Mouse (Mus musculus) naive thymus-derived CD4-positive, alpha-beta T cell, adult 2 months (primary cell): ENCODE data around the gene Pmm2.
A peak's percentile ranks its signal among the peaks of the same experiment; 100 is the strongest.

Experiments
- DNase-seq: peaks from one replicate; pipeline ENCODE4 v3.0.0-alpha.2; 2011; ENCODE audit warnings: low read depth

Pmm2 gene

DNA sequence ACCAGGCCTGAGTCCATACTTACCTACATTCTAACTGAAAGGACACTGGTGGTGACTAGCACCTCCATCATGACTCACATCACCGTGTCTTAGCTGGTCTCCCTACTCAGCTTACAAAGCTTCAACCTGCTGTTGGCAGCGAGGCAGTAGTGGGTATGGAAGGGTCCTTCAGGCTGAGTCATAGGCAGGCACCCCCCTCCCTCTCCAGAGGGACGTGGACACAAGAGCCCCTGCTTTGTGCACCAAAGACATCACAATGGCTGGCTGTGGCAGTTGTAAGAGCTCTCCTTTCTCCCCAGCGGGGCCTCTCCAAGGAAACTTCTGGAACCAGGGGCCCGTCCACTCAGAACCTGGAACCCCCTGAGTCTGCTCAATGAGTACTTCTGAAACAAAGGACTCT lies 43.0 kb downstream of the Pmm2 start, which contains the start of gene Gm5767:
Gene Gm5767, plus strand, starts transcription at position 301 of the 400 bp plus-strand sequence.
- DNase-seq, result no peak

GRCm38 (mm10) chr16:8685087-8685486 lies 47.6 kb downstream of the Pmm2 start:
- no peak for DNase-seq

DNA sequence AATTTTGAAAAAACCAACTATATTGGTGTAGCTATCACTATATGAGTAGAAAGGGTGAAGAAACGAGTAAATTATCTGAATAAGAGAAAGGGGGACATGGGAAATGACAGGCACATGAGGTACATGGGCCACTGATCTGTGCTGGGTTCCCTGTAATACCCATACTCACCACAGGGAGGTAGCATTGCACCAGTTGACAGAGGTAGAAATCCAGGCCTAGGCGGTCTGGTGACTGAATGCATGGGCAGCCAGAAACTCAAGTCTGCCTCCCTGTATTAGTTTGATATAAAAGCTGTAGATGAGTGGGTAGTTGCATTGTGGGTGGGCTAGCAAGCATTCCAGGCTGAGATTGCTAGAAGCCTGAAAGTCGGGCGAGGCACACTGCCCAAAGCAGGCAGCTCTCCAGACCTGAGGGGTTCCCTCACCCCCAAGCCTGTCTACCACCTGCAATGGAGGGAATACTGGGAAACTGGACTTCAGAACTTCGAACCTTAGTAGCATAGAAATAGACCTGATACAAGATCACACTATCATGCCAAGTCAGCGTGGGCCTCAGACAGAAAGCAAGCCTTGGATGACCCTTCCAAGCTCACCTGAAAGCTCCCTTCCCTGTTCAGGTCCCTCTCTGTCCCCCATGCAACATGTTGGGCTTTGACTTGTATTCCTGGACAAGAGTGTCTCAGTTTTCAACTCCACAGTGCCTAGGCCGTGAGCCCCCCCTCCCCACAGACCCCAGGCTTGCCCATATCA lies 48.8 kb downstream of the Pmm2 start:
- peak; percentile 87 for DNase-seq

DNA sequence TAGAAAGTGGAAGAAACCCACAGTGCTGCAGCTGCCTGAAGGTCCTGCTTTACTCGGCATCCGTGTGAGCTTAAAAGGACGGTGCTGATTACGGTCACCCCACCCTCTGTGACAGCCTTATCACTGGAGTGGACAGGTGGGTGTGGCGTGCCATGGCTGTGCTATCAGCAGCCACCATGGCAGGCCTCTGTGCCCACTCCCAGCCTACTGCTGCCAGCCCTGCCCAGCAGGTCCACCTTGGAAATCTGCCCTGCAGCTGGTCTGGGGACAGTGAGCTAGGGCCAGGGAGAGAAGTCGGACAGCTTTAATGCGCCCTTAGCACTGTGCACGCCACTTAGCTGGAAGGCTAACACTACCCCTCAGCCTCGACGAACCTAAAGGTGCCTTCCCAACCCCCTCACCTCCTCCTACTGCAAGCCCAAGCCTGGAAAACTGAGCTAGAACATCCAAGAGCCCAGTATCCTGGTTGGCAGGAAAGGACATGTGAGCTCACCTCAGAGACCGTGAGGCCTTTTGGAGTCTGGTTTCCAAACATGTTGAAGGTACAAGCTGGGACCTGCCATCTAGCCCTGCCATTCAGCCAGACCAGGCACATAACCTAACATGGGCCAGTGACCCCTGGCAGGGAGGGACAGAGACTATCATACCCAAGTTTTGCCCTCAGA lies 49.5 kb downstream of the Pmm2 start:
- DNase-seq, result no peak

DNA sequence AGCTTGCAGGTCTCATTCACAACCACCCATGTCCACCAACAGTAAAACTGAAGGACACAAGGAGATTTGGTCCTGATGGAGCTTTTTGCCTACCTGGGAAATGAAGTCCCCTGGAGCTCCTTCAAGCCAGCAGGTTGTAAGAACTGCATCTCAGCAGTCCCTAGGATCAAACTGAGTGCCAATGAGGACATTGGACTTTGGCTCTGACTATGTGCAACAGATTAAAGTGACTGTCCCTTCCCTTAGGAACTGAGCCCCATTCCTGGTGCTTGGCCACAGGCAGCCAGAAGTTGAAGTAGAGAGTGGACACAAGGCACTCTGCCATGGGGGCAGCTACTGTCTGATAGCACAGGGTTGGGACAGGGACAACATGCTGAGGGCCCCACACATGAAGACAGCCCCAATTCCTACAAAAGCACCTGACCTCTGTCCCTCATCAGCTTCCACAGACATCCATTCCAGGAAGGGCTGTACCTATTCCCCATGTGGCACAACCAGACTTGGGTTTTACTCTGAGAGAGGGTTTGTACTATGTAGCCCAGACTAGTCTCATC lies 50.2 kb downstream of the Pmm2 start:
- no peak for DNase-seq

DNA sequence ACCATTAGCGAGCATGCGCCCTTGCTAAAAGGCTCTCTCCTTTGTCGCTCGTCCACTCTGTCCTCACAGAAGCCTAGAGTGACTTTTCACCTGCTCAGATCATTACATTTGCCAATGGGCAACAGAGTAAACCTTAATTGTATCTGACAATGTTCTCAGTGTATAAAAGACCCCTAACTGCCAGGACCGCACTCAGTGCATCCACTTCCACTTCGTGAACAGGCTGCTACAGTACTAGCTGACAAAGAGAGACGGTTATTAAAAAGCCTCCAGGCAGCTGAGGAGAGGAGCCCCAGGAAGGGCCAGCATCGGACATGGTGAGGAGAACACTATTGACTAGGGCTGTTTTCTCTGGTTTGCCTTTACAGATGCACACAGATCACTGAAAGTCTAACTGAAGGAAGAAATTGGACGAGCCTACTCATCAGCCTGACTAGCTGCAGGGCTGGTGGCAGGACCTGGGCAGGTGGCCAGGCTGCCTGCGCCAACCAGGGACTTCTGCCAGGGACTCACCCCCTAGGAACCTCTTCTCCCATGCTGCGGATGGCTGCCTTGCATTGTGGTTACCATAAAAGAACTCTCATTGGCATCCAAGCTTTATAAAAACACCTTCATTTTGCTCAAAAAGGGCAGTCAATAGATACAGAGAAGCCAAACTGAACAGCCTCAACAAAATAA lies 52.6 kb downstream of the Pmm2 start:
- no peak for DNase-seq

GRCm38 (mm10) chr16:8691206-8691605 lies 53.7 kb downstream of the Pmm2 start:
- no peak for DNase-seq

GRCm38 (mm10) chr16:8699556-8699955 lies 62.1 kb downstream of the Pmm2 start:
- no peak for DNase-seq

- DNase-seq, result no peak
Measured at GRCm38 (mm10) chr16:8700586-8700985, 63.1 kb downstream of the Pmm2 start.

GRCm38 (mm10) chr16:8711998-8712397 lies 74.5 kb downstream of the Pmm2 start:
- no peak for DNase-seq
